Mouse (Mus musculus) ZHBTc4 (cell line): ENCODE measurements at regions not wholly inside any gene's neighbourhood (a gene's known extent, or its start where the extent isn't known, plus 50 kb on each side); places are given as distances from the start of the nearest gene placed in this dataset.

Experiments
- DNase-seq: peaks from one replicate; pipeline ENCODE4 v3.0.0-alpha.2; 2011; ENCODE audit warnings: low read depth, low spot score

DNA sequence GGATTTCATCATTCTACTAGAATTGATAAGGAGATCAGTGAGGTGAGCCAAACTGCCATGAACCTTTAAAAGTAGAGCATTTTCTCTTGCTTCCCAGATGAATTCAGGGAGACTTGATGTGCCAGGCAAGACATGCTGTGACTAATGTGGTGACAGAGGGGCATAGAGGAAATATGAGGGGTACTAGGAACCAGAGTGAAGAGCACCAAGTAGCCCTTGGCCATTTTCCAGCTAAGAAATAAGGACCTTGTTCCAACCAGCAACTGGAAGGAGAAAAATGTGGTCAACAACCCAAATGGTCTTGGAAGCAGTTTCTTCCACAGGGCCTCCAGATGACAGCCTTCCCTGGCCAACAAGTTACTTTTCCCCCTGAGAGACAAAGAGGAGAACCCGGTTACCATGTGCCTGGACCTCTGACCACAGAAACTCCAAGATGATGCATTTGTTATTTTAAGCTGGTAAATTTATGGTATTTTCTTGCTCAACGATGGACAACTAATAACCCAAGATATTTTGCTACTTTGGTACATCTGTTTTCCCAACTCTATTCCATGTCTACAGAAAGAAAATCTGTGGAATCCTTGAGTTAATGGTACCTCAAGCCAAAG is 351.8 kb downstream of the Osr1 start:
- DNase-seq, result no peak

DNA sequence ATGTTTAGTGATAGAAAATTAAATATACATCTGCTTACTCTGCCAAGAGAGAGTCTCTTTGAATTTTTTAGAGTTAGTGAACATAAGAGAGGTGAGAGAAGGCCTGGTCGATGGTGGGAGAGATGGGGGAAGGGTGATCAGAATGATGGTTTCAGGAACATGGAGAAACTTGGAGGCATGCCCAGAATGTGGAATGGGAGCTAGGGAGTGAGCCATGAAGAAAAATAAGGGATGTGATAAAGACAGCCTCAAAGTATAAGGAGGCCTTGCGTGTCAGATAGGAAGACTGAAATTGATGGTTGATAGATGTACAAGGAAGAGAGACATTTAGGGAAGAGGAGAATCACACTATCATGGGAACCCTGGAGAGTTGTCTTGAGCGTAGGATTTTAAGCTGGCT is 354.6 kb downstream of the Osr1 start:
- no peak for DNase-seq

GRCm38 (mm10) chr12:9934158-9934557 is 364.2 kb downstream of the Osr1 start:
- DNase-seq, result no peak

DNA sequence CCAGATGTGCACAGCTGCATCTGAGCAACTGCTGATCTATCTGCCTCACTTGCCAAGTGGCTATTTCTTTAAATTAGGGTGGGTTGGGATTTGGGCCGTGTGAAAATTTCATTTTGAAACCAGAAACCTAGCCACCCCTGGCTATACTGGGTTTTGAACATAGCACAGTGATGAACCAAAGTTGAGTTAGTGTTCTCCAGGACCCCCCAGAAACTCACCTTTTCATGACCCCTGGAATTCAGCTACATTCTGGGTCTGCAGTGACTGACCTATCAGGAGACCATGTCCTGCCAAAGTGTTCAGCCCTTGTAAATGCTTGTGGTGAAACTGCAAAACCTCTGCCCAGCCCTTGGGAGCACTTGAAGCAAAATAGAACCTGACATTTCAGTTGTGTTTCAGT is 371.4 kb downstream of the Osr1 start:
- DNase-seq, result no peak

GRCm38 (mm10) chr12:9941823-9942222 is 371.9 kb downstream of the Osr1 start:
- DNase-seq, result no peak

- no peak for DNase-seq
These were observed 378.9 kb downstream of the Osr1 start for GRCm38 (mm10) chr12:9948784-9949183.

DNA sequence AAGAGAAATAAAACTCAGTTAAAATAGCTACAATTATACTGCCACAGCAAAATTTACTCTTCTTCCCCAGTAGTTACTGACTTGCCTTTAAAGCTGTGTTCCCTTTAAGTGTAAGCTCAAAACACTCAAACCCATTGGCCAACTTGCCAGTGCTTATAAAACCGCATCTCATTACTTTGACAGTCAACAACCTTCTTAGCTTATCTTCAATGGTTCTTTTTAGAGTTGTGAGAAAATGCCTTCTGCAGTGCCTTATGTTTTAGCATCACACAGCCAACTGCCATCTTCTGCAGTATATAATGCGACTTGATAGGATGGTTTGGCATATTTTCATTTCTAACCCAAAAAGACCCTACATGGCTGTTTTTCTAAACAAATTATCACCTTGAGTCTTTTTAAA is 382.5 kb downstream of the Osr1 start:
- DNase-seq, result no peak

GRCm38 (mm10) chr12:9954178-9954888 is 384.4 kb downstream of the Osr1 start:
- no peak for DNase-seq

DNA sequence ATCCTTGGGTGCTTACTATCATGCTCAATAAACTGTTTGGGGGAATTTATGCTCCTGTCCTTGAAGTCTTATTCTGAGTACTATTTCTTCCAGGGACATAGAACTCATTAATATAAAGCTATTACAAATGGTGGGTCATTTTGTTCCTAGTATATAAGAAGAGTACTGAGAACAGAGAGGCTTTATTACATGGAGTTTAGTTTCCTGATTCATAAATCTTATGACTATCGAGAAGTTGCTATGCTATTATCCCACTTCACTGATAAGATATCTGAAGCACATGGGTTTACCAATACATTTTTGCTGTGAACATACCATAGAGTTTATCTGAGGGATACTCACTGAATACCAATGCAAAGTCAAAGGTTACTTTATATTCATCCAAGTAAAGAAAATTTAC is 399.5 kb downstream of the Osr1 start:
- DNase-seq, result no peak

DNA sequence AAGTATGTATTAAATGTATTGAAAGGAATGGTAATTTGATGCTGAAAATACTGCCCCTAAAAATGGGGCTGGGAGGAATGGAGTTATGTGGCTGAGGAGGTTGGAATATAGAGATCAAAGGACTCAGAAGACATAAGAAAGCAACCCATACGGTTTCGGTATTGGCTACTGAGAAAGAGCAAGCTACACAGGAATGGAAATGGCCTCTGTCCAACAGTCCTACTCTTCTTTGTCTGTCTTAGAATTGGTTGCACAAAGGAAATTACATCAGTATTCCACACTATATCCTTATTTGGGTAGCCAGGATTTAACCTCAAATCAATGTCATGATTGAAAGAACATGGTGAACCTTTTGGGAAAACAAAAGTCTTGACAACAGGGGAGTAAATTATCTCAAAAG is 399.0 kb upstream of the Nt5c1b start:
- DNase-seq, result no peak

DNA sequence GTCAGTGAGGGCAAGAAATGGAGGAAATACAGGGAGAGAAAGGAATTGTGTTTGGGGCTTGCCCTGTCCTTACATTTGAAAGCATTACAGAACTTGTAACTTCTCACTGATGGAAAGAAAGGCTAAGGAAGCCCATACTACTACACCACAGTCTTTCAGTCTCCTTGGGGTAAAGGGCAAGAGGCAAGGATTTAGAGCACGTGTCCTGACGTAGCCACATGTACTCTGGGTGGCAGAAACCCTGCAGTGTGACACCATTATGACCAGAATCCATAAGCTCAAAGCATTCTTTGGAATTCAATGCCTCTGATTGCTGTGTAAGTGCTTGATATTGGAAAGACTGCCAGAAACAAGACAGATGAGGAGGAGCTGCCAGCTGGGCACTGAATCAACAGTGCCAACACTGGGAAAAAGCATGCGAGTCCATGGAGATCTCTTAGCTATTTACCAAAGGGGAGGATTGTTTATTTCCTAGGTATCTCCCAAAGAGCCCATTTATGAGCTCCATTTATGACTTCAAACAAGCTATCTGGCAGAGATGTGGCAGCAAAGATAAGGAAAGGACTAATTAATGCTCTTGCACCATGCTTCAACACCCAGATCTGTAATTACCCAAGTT is 391.2 kb upstream of the Nt5c1b start:
- no peak for DNase-seq

- no peak for DNase-seq
These were observed 390.7 kb upstream of the Nt5c1b start for GRCm38 (mm10) chr12:9979113-9979507.

GRCm38 (mm10) chr12:9991305-9991704 is 378.5 kb upstream of the Nt5c1b start:
- DNase-seq, result no peak

GRCm38 (mm10) chr12:9995670-9996069 is 374.1 kb upstream of the Nt5c1b start:
- DNase-seq, result no peak

DNA sequence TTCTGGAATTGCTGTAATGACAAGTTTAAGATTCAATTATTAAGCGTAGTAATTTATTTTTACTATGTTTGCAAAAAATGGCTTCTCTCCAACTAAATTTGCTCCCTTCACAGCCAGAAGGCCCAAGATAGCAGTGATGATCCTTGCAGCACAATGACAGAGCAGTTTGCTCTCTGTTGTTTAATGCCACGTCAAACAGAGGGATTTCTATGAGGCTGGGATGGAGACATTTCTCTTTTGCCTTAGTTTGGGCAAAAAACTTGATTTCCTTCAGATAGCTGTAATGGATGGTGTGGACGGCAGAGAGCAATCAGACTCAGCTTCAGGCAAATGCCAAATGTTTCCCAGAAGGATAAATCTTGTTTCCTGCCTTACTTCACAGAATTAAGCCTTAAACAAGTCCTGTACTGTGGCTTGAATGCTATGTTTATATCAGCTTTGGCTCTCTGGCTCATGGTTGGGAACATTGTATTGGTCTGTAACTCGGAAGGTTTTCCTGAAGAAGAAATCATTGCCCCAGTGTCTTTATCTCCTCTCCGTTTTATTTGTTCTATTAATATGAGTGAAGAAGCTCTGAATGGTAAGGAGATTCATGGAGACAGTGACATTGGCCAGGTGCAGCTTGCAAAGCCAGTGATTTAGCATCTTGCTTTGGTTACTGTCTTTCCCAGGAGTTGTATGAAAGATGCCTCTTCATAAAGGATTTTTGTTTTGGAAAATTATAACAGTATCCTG is 373.2 kb upstream of the Nt5c1b start:
- no peak for DNase-seq

GRCm38 (mm10) chr12:9997190-9997561 is 372.6 kb upstream of the Nt5c1b start:
- DNase-seq, result no peak

DNA sequence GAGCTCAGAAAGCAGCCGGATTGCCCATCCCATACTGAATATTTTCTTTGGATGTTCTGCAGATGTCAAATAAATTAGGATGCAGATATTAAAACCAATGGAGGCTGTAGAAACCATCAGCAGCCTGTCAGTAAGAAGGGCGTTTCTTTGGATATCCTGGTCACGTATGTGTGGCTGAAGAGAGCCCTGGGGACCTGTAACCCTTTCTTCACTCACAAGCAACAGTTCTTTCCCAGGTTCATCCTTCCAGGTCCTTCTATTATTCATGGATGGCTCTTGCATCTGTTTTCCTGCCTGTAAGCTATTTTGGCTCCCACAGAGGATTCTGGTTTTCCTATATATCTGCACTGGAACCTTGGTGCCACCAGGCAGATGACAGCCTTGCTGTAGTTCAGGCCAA is 372.2 kb upstream of the Nt5c1b start:
- DNase-seq, result no peak

DNA sequence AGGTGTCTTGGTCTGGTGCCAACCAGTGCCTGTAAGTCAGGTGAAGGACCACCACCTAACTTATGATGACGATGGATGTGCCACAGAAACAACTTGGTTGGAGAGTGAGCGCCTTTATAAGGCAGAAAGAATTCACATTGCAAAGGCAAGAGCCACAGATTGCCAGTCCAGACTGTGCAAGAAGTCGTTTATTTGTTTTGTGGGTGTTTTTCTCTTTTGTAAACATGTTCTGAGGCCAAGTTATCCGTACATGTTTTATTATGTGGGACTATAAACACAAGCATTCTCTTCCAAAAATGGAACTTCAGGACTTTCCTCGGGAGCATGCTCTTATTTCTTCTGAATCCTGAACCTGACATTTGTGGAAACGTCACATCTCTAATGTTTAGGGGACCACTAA is 369.8 kb upstream of the Nt5c1b start:
- no peak for DNase-seq

DNA sequence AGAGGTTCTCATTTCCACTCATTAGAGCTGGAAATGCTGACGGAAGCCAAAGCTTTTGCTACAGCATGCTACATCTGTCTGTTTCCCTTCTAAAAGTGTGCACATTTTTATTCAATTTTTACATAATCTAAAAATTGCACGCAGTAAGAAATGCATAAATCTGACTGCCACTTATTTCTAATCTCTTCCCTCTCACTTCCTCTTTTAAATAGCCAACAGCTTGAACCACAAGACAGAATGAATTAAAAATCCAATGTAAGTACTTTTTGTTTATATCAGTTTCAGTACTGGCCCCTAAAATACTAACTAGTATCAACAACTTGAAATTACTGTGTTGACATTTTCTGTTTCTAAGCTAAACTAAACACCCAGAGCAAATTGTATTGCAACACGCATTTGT is 361.3 kb upstream of the Nt5c1b start:
- no peak for DNase-seq

- no peak for DNase-seq
These were observed 352.8 kb upstream of the Nt5c1b start for GRCm38 (mm10) chr12:10016710-10017581.

DNA sequence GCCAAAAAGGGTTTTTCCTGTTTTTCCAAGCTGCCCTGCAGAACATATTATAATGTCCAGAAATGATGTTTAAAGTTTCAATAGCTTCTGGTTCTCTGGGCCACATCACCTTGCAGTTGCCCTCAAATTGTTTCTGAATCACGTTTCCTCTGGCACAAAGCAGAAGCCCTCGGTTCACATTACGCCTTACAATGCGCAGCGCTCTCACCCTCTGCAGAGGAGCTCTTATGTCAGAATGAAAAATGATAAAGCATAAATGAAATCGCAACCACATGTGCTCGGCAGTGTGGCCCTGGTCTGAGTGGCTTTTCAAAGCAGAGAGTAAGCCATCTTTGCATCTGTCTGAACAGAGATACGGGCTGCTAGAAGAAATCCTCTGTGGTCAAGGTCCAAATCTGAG is 334.3 kb upstream of the Nt5c1b start:
- no peak for DNase-seq
